Mouse (Mus musculus) liver, embryonic 11.5 days (tissue): ENCODE measurements around the gene 1700025F22Rik. TPM values are rescaled to one million over a fixed set of nuclear protein-coding genes. Genes with fewer than 3 reads are reported as not detected.
"Not testable (repeated sequence)": the region's sequence is repeated elsewhere in the genome, so short reads cannot be mapped to it uniquely, and the experiment has no call there.

Experiments used
- ATAC-seq: fragments of 200-750 bp; cut with Nextera tagmentation; replicated peaks from 2 replicates; pipeline ENCODE4 v1.8.0; 2017; ENCODE audit warnings: moderate number of reproducible peaks, mild to moderate bottlenecking, moderate TSS enrichment, moderate library complexity; ENCODE audit not compliant: low FRiP score
- DNase-seq: peaks from one replicate; pipeline ENCODE4 v3.0.0-alpha.2; 2017; ENCODE audit warnings: low spot score
- H3K27ac ChIP-seq: fragments of 300-500 bp; sonication (generic); 2 replicates; pipeline ENCODE4 v1.5.1; 2014; ENCODE audit warnings: mild to moderate bottlenecking, low read depth, low read length, control low read depth
- H3K27me3 ChIP-seq: fragments of 300-500 bp; sonication (generic); replicated peaks from 2 replicates; pipeline ENCODE4 v1.6.1; 2014; ENCODE audit warnings: low read length, mixed read lengths; ENCODE audit not compliant: control insufficient read depth, insufficient read depth
- H3K36me3 ChIP-seq: fragments of 300-500 bp; sonication (generic); 2 replicates; pipeline ENCODE4 v1.6.1; 2014; ENCODE audit warnings: mild to moderate bottlenecking, low read length, moderate library complexity, mixed read lengths; ENCODE audit not compliant: control insufficient read depth, insufficient read depth
- H3K4me1 ChIP-seq: fragments of 300-500 bp; sonication (generic); replicated peaks from 2 replicates; pipeline ENCODE4 v1.6.1; 2014; ENCODE audit warnings: low read length, mixed read lengths; ENCODE audit not compliant: control insufficient read depth, insufficient read depth
- H3K4me2 ChIP-seq: fragments of 300-500 bp; sonication (generic); 2 replicates; pipeline ENCODE4 v1.6.1; 2014; ENCODE audit warnings: mild to moderate bottlenecking, control low read depth, moderate library complexity
- H3K4me3 ChIP-seq: fragments of 300-500 bp; sonication (generic); 2 replicates; pipeline ENCODE4 v1.5.1; 2014; ENCODE audit warnings: low read depth, low read length, control low read depth
- H3K9ac ChIP-seq: fragments of 300-500 bp; sonication (generic); 2 replicates; pipeline ENCODE4 v1.6.1; 2014; ENCODE audit warnings: low read depth, low read length, control low read depth
- H3K9me3 ChIP-seq: fragments of 300-500 bp; sonication (generic); 2 replicates; pipeline ENCODE4 v1.6.1; 2016; ENCODE audit warnings: low read length, inconsistent platforms, mixed read lengths; ENCODE audit not compliant: control insufficient read depth
- WGBS: fragments of 180-500 bp; shearing (Covaris S2); extraction: QIAGEN DNeasy Blood & Tissue Kit; methylation state at CpG from one replicate; pipeline ENCODE4 v1.1.7; 2014; 5-methylcytosine and 5-hydroxymethylcytosine counted together
- polyA plus RNA-seq: library from polyadenylated mRNA; unstranded; fragments of >200 nt; fragmentation: Nextera tagmentation; extraction: Ambion mirVana; gene quantifications from 2 replicates; pipeline ENCODE4 v1.2.1, GENCODE M21; 2014

1700025F22Rik gene
- not detected in 2 replicates for polyA plus RNA-seq

DNA sequence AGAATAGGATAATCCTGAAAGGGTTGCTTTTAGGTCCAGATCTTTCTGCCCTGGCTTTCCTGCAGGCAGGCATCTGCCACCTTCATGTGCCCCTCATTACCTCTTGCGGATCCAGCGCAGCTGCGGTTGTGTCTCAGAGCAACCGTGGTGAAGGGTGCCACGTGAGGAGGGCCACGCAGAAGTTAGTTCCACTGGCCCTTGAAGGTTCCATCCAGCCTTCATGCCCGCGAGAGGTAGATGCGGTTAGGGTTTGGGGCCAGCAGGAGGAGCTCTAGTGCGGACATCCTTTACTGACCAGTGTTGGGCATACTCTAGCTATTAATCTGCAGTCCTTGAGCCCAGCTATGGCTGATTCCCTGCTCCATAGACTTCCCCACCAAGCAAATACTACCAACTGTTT lies at the start of gene 1700025F22Rik:
Gene 1700025F22Rik (minus strand): TSS at position 149 of the 400 bp plus-strand sequence.
- Histone ChIP-seq H3K4me3 (no peak within 1 kb of the TSS), H3K9me3 (no peaks in the 10 kb centered on the region), H3K4me2 (no peak within 1 kb of the TSS), H3K4me1 (no peaks in the 10 kb centered on the region), H3K27ac (no peak within 1 kb of the TSS), H3K27me3 (no peaks in the 10 kb centered on the region), H3K36me3 (no peaks in the 10 kb centered on the region), H3K9ac (no peak within 1 kb of the TSS)
- no peak for DNase-seq
- WGBS: 28% methylated on average over 10 of the region's 10 CpGs
- no peak for ATAC-seq

DNA sequence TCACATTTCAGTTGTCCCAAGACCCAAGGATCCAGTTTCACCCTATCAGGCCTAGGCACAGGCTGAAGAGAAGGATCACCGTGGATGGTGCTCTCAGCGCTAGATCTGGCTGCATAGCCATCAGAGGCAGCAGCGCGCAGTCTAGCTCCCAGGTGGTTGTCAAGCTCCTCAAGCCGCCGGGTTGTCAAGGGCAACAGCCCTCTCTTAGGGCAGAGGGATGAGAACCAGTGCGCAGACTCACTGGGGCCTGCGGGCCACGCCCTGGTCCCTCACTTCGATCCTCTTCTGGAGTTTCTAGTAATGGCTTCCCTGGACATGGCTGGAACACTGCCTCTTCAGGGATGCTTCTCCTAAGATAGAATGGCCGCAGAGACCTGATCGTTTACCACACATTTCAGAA lies 31.4 kb upstream of the 1700025F22Rik start, which contains the start of gene Ms4a13:
Gene Ms4a13 (minus strand): TSS at position 192 of the 400 bp plus-strand sequence.
- ATAC-seq (no peak), DNase-seq (no peak)
- no peaks in the 10 kb centered on the region for H3K4me1 ChIP-seq
- no peak within 1 kb of the TSS for H3K27ac ChIP-seq
- no peak within 1 kb of the TSS for H3K9ac ChIP-seq
- no peaks in the 10 kb centered on the region for H3K9me3 ChIP-seq
- H3K4me3 ChIP-seq: no peak within 1 kb of the TSS
- H3K36me3 ChIP-seq: no peaks in the 10 kb centered on the region
- no peak within 1 kb of the TSS for H3K4me2 ChIP-seq
- WGBS: 51% methylated on average over 12 of the region's 12 CpGs
- H3K27me3 ChIP-seq: no peaks in the 10 kb centered on the region

DNA sequence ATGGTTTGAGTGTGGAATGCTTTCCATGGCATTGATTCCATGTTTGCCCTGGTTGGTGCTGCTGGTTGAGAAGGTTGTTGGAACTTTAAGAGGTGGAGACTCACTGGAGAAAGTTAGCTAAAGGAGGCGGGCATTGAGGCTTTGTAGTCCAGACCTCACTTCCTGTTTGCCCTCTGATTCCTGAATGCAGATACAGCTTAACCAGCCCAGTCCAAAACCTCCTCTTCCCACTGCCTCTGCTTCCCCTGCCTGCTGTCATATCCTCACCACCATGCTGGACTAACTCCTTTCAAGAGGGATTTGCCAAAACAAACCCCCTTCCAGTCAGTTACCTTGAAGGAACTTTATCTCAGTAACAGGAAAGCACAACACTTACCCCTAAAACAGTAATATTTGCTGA lies 27.4 kb upstream of the 1700025F22Rik start:
- DNase-seq (no peak), ATAC-seq (no peak)
- H3K9ac ChIP-seq: no peak overlapping the region
- no peaks in the 10 kb centered on the region for H3K27me3 ChIP-seq
- H3K4me3 ChIP-seq: no peak overlapping the region
- H3K36me3 ChIP-seq: no peaks in the 10 kb centered on the region
- H3K9me3 ChIP-seq: no peaks in the 10 kb centered on the region
- no peak overlapping the region for H3K27ac ChIP-seq
- H3K4me1 ChIP-seq: no peaks in the 10 kb centered on the region
- 48% methylated on average over 1 of the region's 1 CpGs for WGBS
- no peak overlapping the region for H3K4me2 ChIP-seq

DNA sequence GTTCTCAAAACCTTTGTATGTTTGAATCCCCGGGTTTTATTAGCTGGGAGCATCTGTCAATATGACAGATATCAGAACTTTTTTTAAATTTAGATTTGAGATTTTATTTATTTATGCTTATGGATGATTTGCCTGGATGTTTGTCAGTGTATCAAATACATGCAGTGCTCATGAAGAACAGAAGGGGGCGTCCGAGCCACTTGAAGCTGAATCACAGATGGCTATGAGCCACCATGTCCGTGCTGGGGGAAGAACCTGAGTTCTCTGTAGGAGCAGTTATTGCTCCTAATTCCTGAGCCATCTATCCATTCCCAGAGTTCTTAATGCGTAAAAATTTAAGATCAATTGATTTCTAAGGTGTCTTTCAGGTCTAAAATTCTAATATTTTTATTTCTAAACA lies 19.0 kb upstream of the 1700025F22Rik start:
- no peaks in the 10 kb centered on the region for H3K27me3 ChIP-seq
- no peaks in the 10 kb centered on the region for H3K9me3 ChIP-seq
- no peak overlapping the region for H3K4me3 ChIP-seq
- H3K4me2 ChIP-seq: no peak overlapping the region
- no peaks in the 10 kb centered on the region for H3K36me3 ChIP-seq
- no peak overlapping the region for H3K27ac ChIP-seq
- DNase-seq: no peak
- no peak overlapping the region for H3K9ac ChIP-seq
- H3K4me1 ChIP-seq: no peaks in the 10 kb centered on the region
- ATAC-seq: no peak
- WGBS: 13% methylated on average over 5 of the region's 5 CpGs

DNA sequence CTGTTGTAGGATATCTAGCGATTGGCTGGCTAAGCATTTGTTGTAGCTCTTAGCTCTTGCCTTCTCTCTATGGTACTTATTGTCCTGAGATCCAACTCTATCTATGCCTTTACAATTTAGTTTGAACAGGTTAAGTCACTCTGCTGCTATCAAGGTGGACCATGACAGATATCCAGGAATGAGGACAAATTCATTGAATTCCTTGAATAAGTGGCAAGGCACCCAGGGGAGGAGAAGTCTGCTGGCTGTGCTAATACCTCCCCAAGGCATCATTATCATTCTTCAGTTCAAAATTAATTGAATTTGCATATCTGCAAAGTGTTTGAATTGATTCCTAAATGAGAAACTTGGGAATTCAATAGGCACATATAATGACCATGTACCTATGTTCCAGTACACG lies 12.3 kb upstream of the 1700025F22Rik start:
- H3K9ac ChIP-seq: no peak overlapping the region
- no peaks in the 10 kb centered on the region for H3K9me3 ChIP-seq
- DNase-seq (no peak), ATAC-seq (no peak)
- no peak overlapping the region for H3K27ac ChIP-seq
- no peaks in the 10 kb centered on the region for H3K36me3 ChIP-seq
- no peak overlapping the region for H3K4me2 ChIP-seq
- WGBS: 59% methylated on average over 2 of the region's 2 CpGs
- no peaks in the 10 kb centered on the region for H3K4me1 ChIP-seq
- H3K27me3 ChIP-seq: no peaks in the 10 kb centered on the region
- H3K4me3 ChIP-seq: no peak overlapping the region

DNA sequence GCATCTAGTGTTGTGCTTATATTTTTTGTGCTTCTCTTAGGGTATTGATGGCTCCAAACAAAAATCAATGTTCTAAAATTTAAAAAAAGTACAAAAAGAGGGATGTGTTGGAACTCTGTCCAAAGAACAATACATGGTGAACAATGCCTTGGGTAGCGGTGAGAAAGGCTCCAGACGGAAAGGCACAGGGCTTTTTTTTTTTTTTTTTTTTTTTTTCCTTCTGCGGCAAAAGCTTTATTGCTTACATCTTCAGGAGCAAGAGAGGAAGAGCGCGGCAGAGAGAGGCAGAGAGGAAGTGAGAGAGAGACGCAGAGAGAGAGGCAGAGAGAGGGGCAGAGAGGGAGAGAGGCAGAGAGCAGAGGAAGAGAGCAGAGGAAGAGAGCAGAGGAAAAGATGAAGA lies 7.2 kb downstream of the 1700025F22Rik start:
- H3K36me3 ChIP-seq, H3K9ac ChIP-seq, ATAC-seq, H3K4me3 ChIP-seq, H3K4me2 ChIP-seq, H3K27me3 ChIP-seq, H3K4me1 ChIP-seq, DNase-seq, H3K9me3 ChIP-seq, H3K27ac ChIP-seq: not testable (repeated sequence)
- 76% methylated on average over 6 of the region's 6 CpGs for WGBS

DNA sequence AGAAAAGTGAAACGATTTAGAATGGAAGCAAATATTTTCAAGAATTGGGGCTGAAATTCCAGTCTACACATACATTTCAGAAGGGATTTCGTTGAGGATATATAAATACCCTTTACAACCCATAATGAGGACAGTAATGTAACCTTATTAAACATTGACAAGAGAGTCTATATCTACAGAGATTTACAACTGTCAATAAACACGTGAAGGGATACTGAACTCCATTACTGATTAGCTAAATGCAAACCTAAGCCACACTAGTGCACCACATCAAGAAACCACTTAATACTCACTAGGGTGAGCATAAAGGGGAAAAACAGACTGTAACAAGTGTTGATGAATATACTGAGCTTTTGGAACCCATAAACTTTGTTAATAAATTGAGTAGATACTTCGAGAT lies 29.8 kb downstream of the 1700025F22Rik start:
- no peak for DNase-seq

DNA sequence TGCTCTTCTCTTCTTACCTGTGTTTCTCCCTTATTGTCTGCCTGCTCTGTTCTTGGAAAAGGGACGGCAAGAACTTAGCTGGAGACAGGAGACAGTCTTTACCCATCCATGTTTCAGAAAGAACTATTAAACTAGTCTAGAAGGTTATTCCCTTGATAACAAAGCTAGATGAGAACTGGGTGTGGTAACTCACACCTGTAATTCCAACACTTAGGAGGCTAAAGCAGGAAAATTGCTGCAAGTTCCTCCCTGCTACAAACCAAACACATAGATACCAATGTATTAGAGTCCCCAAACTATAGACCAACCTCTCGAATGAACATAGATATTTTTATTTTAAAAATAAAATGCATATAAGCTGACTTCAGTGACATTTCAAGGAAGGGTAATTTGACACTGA lies 30.3 kb downstream of the 1700025F22Rik start:
- Histone ChIP-seq H3K9me3 (no peaks in the 10 kb centered on the region), H3K36me3 (no peaks in the 10 kb centered on the region), H3K27me3 (no peaks in the 10 kb centered on the region), H3K27ac (no peak overlapping the region), H3K4me1 (no peaks in the 10 kb centered on the region), H3K4me3 (no peak overlapping the region), H3K4me2 (no peak overlapping the region), H3K9ac (no peak overlapping the region)
- no peak for ATAC-seq
- WGBS: 76% methylated on average over 2 of the region's 2 CpGs
- no peak for DNase-seq

More for the DNA sequence above, 29.8 kb downstream of the 1700025F22Rik start:
- no peak overlapping the region for H3K27ac ChIP-seq
- ATAC-seq: no peak
- 54% methylated on average over 4 of the region's 4 CpGs for WGBS
- no peak overlapping the region for H3K9ac ChIP-seq
- no peaks in the 10 kb centered on the region for H3K27me3 ChIP-seq
- no peaks in the 10 kb centered on the region for H3K36me3 ChIP-seq
- no peak overlapping the region for H3K4me3 ChIP-seq
- no peak overlapping the region for H3K4me2 ChIP-seq
- H3K9me3 ChIP-seq: no peaks in the 10 kb centered on the region
- H3K4me1 ChIP-seq: no peaks in the 10 kb centered on the region

DNA sequence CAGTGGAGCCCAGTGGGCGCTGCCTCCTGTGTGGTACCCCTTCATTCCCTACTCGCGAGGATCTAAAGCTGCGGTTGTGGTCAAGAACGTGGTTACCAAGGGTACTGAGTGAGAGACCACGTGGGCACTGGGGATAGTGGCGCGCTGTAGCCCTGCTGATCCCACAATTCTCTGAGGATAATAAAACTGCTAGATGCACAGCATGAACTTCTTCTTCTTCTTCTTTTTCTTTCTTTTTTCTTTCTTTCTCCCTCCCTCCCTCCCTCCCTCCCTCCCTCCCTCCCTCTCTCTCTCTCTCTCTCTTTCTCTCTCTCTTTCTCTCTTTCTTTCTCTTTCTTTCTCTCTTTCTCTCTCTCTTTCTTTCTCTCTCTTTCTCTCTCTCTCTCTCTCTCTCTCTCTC lies 34.3 kb downstream of the 1700025F22Rik start, which contains the start of gene 1700017D01Rik:
Gene 1700017D01Rik (minus strand): TSS at position 101 of the 400 bp plus-strand sequence.
- 69% methylated on average over 8 of the region's 8 CpGs for WGBS
- H3K9ac ChIP-seq, H3K27ac ChIP-seq, H3K27me3 ChIP-seq, H3K4me1 ChIP-seq, H3K4me3 ChIP-seq, H3K36me3 ChIP-seq, ATAC-seq, H3K9me3 ChIP-seq, H3K4me2 ChIP-seq, DNase-seq: not testable (repeated sequence)
